Mouse (Mus musculus) layer of hippocampus, adult 11-12 months (tissue): ENCODE data around the gene Bcdin3d.

Experiments
- DNase-seq: peaks from one replicate; pipeline ENCODE4 v3.0.0; 2022; ENCODE audit warnings: low spot score

The Bcdin3d gene

DNA sequence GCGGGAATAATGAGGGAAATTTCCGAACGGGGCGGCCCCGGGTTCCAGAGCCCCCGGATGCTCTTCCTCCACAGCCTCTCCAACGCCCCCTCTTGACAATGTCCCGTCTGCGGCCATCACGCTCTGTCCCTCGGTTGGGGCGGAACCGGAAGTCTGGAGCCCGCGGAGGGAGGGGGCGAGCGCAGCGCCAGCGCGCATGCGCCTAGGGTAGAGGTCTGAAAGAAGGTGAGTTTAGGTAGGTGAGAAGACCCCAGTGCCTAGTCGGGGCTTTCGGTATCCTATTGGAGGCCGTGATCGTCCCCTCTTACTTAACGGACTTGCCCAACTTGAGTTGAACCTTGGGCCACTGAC is at the start of gene Bcdin3d:
Gene Bcdin3d (minus strand): TSS at position 155 of the 351 bp plus-strand sequence.
- DNase-seq = peak; percentile 87

DNA sequence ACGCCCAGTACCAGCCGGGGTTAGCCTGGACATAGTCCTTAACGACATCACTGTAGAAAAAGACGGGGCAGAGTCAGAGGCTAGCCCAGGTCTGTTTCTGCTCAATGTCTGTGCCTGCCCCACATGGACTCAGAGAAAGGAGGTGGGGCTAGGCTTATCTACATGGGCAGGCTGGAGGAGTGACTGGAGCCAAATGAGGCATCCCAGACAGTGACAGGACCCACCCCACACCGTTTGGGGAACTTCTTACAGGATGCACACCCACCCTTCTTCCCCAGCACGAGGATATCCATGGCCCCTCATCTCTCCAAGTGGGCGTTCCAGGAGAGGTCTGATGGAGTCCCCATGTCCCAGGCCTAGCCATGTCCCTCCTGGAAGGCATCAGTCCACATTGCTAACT is 45.8 kb upstream of the Bcdin3d start:
- no peak for DNase-seq

DNA sequence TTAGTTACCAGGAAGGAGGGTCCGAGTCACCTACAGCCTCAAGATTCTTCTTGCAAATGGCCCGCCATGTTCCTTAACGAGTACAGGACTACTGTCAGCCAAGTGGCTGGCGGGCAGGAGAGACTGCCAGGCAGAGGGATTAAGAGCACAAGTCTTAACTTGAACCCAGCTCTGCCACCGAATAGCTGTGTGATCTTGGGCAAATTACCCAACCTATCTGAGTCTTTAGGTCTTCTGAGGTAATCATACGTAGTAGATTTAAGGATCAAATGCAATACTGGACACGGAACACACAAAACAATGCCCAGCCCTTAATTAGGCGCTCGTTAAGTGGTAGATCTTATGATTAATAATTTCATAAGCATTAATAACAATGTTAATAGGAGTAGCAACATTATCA is 45.1 kb upstream of the Bcdin3d start:
- DNase-seq = no peak

DNA sequence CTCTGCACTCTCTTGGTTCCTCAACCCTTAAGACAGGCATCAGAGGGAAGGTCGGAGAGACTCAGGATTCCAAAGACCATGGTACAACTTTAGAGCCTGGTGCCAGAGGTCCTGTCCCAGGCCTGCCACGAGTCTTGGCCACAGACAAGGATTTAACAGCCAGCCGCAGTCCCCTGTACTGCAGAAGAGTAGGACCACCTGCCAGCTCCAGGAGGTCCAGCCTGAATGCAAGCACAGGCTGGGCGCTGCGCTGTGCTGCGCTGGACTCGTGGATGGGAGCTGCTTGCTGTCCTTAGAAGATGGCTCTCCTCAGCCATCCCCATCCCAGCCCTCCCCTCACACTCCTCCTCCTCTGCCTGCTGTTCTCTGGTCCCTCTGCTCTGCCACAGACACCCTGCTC is 43.2 kb upstream of the Bcdin3d start:
- DNase-seq = no peak

DNA sequence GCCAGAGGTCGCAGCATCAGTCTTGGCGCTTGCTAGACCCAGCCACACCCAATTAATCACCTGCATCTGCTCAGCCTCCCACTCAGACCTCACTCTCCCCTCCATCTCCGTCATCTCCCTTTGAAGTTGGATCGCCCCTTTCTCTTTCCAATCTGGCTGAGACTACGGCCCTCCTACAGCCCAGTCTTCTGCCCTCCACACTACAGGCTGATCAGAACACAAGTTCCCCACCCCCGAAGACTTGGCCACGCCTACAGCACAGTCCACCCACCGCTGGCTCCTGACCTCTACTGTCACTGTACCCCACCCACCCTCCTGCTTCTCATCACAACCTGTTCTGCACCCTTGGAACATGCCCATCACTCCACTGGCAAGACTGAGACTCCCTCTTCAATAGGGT is 42.2 kb upstream of the Bcdin3d start:
- no peak for DNase-seq

DNA sequence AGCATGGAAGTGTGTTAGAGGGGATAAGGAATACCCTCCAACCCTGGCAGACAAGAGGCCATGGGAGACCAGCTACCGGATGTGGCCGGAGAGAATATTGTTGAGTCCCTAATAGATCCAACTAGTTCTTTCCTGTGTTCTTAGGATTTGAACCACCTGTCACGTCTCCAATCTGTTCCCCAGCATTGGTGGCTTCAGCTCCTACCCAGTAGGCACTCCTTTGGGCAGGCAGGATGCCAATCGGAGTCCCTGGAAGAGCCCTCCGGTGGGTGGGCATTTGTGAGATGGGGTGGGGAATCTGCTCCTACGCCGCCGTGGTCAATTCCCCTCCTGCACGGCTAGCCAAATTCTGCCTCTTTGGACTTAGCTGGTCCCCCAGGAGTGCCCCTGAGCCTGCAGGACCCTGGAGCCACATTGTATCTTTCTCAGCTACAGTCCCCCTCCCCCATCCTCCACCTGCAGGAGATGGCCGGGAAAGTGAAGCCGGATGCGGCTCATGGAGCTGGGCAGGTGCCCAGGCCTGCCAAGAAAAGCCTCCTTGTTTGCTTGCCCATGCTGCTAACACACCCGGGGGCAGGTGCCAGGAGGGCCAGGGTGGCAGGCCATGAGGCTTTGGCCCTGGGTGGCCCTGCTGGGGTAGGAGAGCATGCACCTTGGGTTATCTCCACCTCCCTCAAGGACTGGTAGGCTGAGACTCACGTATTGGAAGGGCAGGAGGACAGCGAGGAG is 37.4 kb upstream of the Bcdin3d start:
- DNase-seq = no peak

DNA sequence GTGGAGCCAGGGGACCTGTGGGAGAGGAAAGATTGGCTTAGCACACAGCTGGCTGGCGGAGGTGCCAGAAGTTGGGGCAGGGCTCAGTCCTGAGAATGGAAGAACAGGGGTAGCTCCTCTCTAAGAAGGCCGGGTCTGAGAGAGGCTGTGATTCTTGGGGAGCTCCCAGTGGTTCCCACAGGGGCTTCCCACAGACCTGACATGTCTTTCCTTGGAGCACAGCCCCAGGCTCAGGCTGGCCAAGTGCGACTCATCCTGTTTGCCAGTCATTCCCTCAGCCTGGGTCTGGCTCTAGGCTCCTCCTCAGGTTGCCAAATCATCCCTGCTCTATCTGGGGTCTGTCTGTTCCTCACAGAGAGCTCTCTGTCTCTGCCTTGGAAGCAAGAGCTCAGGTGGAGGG is 36.1 kb upstream of the Bcdin3d start:
- DNase-seq = no peak

DNA sequence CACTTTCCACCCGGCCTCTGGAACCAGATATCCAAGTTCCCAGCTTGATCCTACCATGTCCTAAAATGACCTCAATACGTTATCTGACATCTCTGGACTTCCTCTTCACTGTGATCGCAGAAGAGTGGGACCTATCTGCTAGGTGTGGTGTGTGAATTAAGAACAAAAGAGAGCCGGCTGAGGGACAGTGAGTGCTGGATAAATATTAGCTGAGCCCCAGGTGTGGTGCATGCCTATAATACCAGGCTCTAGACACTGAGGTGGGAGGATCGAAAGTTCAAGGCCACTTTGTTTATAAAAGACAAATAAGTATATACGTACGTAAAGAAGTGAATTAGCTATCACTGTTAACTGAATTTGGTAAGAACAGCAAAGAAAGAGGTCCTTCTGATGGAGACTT is 35.3 kb upstream of the Bcdin3d start:
- DNase-seq = no peak

DNA sequence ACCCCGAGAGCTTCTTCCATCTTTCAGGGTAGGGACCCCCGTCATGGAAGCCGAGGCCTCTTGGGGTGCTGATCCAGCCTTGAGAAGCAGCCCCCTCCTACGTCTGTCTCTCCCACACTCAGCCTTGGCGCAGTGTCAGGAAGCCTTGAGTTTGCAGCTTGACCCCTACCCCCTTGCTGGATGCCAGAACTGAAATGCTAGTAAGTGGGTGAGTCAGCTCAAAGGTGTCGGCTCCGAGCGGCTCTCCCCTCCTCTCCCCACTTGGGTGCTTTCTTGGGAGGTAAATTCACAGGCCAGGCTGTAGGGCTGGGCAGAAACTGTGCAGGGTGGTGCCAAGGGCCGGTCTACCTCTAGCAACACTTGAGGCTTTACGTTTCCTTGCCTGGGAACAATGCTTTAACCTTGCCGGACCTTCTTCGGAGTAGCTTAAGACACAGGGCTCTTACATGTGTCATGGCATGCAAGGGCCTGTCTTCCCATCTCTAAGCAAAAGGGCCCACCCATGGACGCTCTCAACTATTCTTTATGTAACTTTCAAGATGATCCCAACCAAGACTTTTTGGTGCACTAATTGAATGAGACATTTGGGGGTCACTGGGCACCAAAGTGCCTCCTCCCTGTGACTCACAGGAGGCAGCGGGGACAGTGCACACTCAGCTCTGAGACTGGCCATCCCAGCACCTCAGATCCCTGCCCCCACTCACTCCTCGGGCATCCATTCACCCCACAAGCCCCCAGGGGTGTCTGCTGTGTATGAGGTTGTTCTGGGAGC is 31.0 kb upstream of the Bcdin3d start:
- no peak for DNase-seq

DNA sequence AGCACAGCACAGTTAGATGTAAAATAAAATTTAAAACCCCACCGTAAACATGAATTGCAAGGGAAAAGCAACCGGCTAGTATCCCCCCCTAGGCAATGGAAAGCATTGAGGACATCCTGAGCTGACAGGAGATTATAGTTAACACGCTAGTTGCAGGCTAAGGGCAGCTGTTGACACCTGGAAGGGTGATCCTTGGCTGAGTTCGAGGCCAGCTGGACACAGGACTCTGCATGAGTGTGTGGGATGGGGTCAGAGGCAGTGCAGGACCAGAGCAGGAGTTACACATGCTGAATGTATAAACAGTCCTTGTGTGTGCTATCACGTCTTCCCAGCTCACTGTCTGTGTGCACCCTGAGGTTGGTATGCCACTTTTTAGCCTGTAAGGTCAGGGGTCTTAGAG is 28.7 kb upstream of the Bcdin3d start:
- DNase-seq = no peak

DNA sequence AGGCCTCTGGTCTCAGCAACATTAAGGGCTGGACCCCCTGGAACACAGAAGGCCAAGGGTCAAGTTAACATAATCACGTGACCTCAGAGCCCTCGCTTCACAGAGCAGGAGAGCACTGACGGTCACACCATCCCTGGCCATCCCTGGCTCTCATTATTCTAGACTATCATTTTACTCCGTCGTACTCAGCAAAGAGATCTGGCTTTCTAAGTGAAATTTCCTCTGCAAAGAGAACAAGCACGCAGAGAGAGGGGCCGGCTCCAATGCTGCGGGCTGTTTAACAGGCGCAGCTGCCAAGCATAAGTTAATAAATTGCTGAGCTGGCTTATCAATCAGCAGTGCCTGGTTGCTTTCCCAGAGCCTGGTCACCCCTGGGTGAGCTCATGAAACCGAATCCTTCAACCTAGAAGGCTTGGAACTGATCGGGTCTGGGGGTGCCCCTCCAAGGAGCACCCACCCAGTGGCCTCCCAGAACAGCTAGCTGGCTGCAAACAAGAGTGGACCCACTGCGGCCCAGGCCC is 27.8 kb upstream of the Bcdin3d start:
- DNase-seq = no peak

DNA sequence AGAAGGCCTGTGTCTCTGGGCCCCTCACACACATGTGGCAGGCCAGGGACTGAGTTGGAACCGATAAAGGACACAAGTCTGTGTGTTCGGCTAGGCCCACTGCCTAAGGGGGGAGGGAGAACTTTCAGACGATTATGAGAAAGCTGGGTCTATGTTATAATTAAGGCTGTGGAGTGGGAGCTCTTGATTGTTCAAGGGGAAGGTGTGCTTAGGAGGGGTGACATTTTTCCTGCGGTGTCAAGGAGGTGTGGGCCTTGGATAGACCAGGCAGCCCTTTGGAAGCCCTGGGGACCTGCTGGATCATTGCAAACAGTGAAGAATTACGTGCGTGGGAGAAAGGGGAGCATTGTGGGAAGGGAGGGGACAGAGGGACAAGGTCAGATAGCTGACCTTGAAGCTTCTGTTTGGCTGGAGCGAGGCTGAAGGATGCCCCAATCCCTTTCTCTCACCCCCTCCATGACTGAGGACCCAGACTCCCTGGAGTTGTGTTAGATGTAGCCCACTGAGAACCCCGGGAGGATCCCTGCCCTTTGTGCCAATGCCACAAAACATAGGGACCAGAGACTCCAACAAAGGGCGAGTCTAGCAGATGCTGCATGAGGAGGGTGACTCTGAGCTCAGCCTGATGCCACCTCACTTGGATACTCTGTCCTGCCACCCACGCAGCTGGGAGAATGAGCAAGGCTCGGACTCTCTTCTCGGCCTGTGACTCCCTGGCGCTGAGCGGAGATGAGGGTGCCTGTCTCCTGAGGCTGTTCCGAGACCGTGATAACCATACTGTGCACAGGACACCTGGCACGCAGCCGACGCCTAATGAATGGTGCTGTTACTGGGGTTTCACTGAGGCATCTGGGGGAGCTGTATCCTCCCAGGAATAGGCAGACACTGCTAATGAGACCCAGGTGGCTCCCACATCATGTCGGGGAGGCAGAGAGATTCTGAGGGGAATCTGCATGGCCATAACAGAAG is 27.0 kb upstream of the Bcdin3d start:
- peak; percentile 76 for DNase-seq

DNA sequence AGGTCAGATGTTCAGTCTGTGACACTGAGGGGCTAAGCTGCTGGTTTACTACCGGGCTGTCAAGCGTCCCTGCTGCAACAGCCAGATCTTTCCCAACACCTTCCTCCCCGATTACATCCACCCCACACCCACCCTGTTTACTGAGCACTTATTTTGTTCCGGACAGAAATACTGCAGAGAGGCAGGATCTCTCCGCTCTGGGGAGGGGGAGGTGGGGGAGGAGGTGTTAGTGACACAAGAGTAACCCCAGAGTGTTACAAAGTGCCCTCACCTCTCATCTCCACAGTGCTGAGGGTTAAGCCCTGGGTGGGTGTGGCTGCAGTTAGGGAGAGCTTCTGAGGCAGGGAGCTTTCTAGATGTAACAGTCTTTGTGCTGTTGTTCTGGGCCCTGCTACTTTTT is 25.8 kb upstream of the Bcdin3d start:
- no peak for DNase-seq

DNA sequence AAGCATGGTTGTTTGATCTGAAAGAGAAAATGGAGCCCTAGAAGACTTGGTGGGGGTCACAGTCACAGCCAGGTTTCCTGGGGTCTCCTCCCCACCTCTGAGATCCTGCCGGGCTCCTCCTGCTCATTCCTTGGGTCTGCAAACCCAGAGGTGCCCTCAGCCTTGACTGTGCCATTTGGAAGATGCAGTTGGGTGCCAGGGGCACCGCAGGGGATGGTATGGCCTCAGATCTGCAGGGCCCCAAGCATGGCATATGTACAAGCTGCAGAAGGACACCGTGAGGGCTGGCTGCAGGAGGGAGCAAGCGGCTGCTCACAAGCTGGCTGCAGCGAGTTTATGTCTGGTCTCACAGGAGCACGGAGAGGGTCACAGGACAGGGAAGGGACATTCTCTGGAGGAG is 25.2 kb upstream of the Bcdin3d start:
- no peak for DNase-seq

DNA sequence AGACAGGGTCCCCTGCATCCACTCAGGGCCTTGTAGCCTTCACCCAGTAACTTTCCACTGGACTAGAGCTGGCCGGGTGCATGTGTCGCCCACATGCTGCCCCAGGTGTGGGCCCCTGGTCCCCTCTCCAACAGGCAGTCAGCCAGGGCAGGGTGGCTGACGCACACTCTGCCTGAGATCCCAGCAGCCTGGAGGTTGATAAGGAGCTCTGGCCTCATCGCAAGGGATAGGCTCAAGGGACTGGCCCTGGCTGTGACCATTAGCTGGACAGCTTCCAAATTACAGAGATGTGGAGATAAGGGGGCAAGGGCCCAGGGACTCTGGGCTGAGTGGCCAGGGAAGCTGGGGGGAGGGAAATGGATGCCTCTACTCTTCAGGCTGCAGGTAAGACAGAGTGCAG is 24.3 kb upstream of the Bcdin3d start:
- DNase-seq = no peak

DNA sequence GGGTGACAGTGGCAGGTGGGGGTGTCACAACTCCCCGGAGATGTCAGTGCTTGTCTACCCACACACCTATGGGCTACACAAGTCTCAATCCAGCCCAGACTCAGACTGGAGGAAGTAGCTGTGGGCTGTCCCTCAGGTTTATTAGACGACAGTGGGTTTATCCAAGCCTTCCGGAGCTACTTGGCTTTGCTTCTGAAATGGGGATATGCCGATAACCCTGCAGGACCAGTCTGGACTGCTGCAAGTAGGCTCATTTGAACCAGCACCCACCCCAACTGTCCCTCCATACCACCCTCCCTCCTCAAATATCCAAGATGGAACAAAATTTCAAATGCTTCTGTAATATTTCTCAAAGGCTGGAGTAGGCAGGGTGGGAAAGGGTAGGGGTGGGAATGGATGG is 23.8 kb upstream of the Bcdin3d start:
- DNase-seq = no peak

DNA sequence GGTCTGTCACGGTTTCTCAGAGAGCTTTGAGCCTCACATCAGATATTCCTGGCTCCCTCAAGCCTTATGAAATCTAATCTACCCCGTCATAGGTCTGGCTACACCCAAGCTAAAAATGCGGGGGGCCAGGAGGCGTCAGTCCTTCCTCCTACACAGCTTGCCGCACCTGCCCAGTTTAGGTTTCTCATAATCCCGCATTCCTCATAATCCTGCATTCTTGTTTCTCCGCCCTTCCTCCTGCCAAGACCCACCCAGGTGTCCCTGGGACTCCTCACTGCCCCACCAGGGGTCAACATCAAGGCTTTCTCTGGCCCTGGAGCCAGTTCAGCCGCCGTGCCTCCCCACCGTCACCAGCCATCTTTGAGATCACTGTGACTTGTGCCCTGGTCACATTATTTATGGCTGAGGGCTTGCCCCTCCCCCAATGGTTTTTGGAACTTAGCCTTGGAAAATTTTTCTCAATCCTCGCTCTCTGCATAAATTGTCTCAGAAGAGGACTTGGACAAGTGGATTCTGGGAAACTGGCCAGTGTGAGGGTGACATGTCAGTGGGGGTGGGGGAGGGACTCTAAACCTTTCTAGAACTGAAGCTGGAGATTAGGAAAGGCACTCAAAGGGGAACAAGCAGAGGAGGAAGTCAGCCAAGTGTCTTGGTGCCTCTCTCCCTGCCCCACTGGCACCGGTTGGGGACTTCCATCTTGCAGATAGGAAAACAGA is 23.2 kb upstream of the Bcdin3d start:
- DNase-seq = peak; percentile 71

DNA sequence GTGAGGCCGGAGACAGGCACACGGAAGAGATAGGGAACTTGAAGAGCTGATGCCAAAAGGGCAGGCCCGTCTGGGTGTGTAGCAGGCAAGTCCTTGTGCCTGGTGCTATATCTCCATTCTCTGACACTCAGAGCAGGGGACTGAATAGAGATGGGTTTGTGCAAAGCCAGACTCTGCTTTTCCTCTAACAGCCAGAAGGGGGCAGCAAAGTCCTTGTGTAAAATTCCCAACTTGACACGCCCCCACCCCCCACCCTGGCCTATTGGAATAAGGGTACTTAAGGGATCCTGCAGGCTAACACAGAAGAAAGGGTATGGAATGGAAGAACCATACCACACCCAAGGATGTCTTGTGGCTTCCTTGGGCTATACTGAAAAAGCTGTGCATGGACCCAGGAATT is 22.5 kb upstream of the Bcdin3d start:
- peak; percentile 74 for DNase-seq

DNA sequence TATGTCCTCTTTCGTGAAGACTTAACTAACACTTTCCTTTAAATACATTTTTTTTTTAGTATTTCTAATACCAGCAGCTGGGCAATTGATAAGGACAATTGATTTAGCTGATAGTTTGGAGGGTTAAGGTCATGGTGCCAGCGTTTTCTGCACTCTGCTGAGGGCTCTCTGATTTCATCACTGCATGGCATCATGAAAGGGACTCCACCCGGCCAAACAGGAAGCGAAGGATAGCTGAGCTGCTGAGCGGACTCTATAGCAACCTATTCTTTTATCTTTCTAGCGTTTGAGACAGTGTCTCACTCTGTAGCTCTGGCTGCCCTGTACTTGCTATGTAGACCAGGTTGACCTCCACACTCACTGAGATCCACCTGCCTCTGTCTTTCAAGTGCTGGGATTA is 10.2 kb upstream of the Bcdin3d start:
- DNase-seq = no peak

DNA sequence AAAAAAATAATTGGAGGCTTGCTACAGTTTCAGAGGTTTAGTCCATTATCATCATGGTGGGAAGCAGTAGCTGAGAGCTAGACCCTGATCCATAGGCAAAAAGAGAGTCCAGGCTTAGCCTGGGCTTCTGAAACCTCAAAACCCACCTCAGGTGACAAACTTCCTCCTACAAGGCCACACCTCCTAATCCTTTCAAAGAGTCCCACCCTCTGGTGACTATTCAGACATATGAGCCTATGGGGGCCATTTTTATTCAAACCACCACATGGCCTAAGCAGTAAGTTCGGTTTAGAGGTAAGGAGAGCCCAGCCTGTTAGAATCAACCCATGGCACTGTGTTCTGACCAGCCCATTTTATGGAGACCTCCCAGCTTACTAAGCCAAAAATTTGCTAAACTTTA is 1.3 kb upstream of the Bcdin3d start:
- no peak for DNase-seq

DNA sequence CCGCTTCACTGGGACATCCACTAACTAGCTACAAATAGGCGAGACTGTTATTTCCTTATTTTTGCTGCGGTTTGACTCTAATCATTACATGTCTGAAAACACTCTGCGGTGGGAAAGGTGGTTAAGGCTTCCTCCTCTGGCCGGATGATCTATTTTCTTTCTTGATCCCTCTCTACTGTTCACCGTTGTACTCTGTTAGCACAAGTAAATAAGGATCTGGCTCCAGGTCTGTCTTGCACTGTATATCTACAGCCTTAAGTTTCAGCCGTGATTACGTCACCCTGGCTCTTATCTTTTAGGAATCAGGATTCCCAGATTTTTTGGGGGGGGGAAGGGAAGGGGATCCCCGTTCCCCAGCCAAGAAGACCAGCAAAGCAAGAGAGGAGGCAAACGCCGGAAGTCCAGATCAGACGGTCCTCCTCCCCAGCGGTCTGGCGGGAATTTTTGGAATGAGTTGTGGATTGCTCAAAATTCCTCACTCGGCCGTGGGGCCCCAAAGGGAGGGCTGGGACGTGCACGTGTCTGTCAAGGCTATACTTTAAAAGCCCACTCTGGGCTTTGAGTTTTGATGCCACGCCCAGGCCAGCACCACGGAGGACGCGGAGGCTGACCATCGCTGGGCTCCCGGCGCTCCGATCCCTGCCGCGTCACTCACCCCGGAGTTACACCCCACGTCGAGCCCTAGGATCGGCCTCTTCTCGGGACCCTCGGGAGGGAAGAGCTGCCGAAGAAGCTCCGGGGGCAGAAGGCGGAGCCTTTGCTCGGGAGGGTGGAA is 542 bp downstream of the Bcdin3d start:
- no peak for DNase-seq
